Comparison of ENCODE assay signal across 26 mouse cellular contexts in genomic region chr17:36169094-36169493, GRCm38 (mm10). TPM values are rescaled to one million over a fixed set of nuclear protein-coding genes. Genes with fewer than 3 reads are reported as not detected.
"Had no signal": no experiment of that assay in that cellular context is flagged by ENCODE, and none has a peak within 500 bp of the region (broad histone marks: within the 10 kb centered on the region; RNA-seq: fewer than 3 reads in every experiment).

No protein-coding gene starts in this region.

RNA-seq across cellular contexts. Expression of gene Gm8909, which starts 0.8 kb away (rescaled TPM):
- polyA plus RNA-seq: limb, embryonic 11.5 days; limb, embryonic 12.5 days; limb, embryonic 13.5 days; limb, embryonic 14.5 days; limb, embryonic 15.5 days; liver, adult 2 months; liver, embryonic 12.5 days; liver, embryonic 13.5 days; liver, embryonic 14.5 days; liver, embryonic 15.5 days; liver, embryonic 16.5 days; liver, postnatal 0 days; macrophage; midbrain, embryonic 12.5 days; midbrain, embryonic 13.5 days; midbrain, embryonic 14.5 days; midbrain, embryonic 15.5 days; midbrain, embryonic 16.5 days; midbrain, postnatal 0 days; myocyte; neural tube, embryonic 11.5 days; neural tube, embryonic 13.5 days had no signal

RNA-seq across cellular contexts. Expression of gene H2-T3, which starts 21.0 kb away (rescaled TPM):
- polyA plus RNA-seq: limb, embryonic 11.5 days; limb, embryonic 12.5 days; limb, embryonic 13.5 days; limb, embryonic 14.5 days; limb, embryonic 15.5 days; liver, adult 2 months; liver, embryonic 11.5 days; liver, embryonic 12.5 days; liver, embryonic 13.5 days; liver, embryonic 14.5 days; liver, embryonic 15.5 days; liver, postnatal 0 days; lung, adult 2 months; macrophage; midbrain, embryonic 10.5 days; midbrain, embryonic 12.5 days; midbrain, embryonic 13.5 days; midbrain, embryonic 14.5 days; midbrain, embryonic 16.5 days; midbrain, postnatal 0 days; myocyte; neural tube, embryonic 11.5 days; neural tube, embryonic 12.5 days; neural tube, embryonic 13.5 days had no signal

RNA-seq across cellular contexts. Expression of gene Gm7030, which starts 39.9 kb away (rescaled TPM):
- polyA plus RNA-seq: limb, embryonic 11.5 days; limb, embryonic 12.5 days; limb, embryonic 13.5 days; limb, embryonic 14.5 days; limb, embryonic 15.5 days; liver, adult 2 months; liver, embryonic 11.5 days; liver, embryonic 12.5 days; liver, embryonic 13.5 days; liver, embryonic 14.5 days; liver, embryonic 15.5 days; liver, embryonic 16.5 days; liver, postnatal 0 days; lung, adult 2 months; macrophage; midbrain, embryonic 10.5 days; midbrain, embryonic 12.5 days; midbrain, embryonic 13.5 days; midbrain, embryonic 14.5 days; midbrain, embryonic 15.5 days; midbrain, embryonic 16.5 days; midbrain, postnatal 0 days; myocyte; neural tube, embryonic 11.5 days; neural tube, embryonic 12.5 days; neural tube, embryonic 13.5 days had no signal

RNA-seq across cellular contexts. Expression of gene Gm19684, which starts 47.6 kb away (rescaled TPM):
- polyA plus RNA-seq: limb, embryonic 11.5 days; limb, embryonic 12.5 days; limb, embryonic 13.5 days; limb, embryonic 14.5 days; limb, embryonic 15.5 days; liver, embryonic 11.5 days; liver, embryonic 12.5 days; liver, embryonic 13.5 days; liver, embryonic 14.5 days; liver, embryonic 15.5 days; liver, embryonic 16.5 days; liver, postnatal 0 days; midbrain, embryonic 10.5 days; midbrain, embryonic 12.5 days; midbrain, embryonic 13.5 days; midbrain, embryonic 14.5 days; midbrain, embryonic 15.5 days; midbrain, embryonic 16.5 days; midbrain, postnatal 0 days; myocyte; neural tube, embryonic 11.5 days; neural tube, embryonic 12.5 days; neural tube, embryonic 13.5 days had no signal
